Mouse (Mus musculus) limb, embryonic 14.5 days (tissue): ENCODE measurements around the gene Fcrla. TPM values are rescaled to one million over a fixed set of nuclear protein-coding genes. Genes with fewer than 3 reads are reported as not detected.

ENCODE experiments used
- ATAC-seq: fragments of 200-750 bp; cut with Nextera tagmentation; 2 replicates; pipeline ENCODE4 v1.8.0; 2017; ENCODE audit warnings: low read depth, moderate number of reproducible peaks, moderate TSS enrichment; ENCODE audit not compliant: low FRiP score
- DNase-seq: peaks from one replicate; pipeline ENCODE4 v3.0.0-alpha.2; 2015; ENCODE audit warnings: low spot score
- H3K27ac ChIP-seq: fragments of 300-500 bp; sonication (generic); replicated peaks from 2 replicates; pipeline ENCODE4 v1.5.1; 2014; ENCODE audit warnings: low read depth, mild to moderate bottlenecking, low read length, moderate library complexity, mixed read lengths
- H3K27me3 ChIP-seq: fragments of 300-500 bp; sonication (generic); 2 replicates; pipeline ENCODE4 v1.6.1; 2014; ENCODE audit warnings: low read length, mixed read lengths; ENCODE audit not compliant: control insufficient read depth, insufficient read depth
- H3K36me3 ChIP-seq: fragments of 300-500 bp; sonication (generic); 2 replicates; pipeline ENCODE4 v1.6.1; 2014; ENCODE audit warnings: mild to moderate bottlenecking, low read length, moderate library complexity, mixed read lengths; ENCODE audit not compliant: control insufficient read depth, insufficient read depth
- H3K4me1 ChIP-seq: fragments of 300-500 bp; sonication (generic); 2 replicates; pipeline ENCODE4 v1.6.1; 2014; ENCODE audit warnings: antibody characterized with exemption, low read length, mixed read lengths; ENCODE audit not compliant: control insufficient read depth, insufficient read depth
- H3K4me2 ChIP-seq: fragments of 300-500 bp; sonication (generic); replicated peaks from 2 replicates; pipeline ENCODE4 v1.6.1; 2014; ENCODE audit warnings: low read depth, mild to moderate bottlenecking, low read length, moderate library complexity; ENCODE audit not compliant: severe bottlenecking
- H3K4me3 ChIP-seq: fragments of 300-500 bp; sonication (generic); replicated peaks from 2 replicates; pipeline ENCODE4 v1.5.1; 2014; ENCODE audit warnings: low read length
- H3K9ac ChIP-seq: fragments of 300-500 bp; sonication (generic); 2 replicates; pipeline ENCODE4 v1.6.1; 2014; ENCODE audit warnings: mild to moderate bottlenecking, low read depth, low read length, moderate library complexity; ENCODE audit not compliant: severe bottlenecking
- H3K9me3 ChIP-seq: fragments of 300-500 bp; sonication (generic); 2 replicates; pipeline ENCODE4 v1.6.1; 2016; ENCODE audit warnings: low read length; ENCODE audit not compliant: control insufficient read depth
- POLR2A ChIP-seq: fragments of 200-500 bp; IDR thresholded peaks from 2 replicates; pipeline ENCODE4 v1.8.0; 2012; ENCODE audit warnings: inconsistent platforms, mild to moderate bottlenecking, moderate library complexity, borderline replicate concordance; ENCODE audit not compliant: insufficient read depth, insufficient read length; ENCODE audit errors: extremely low read depth
- WGBS: fragments of 180-500 bp; shearing (Covaris S2); extraction: QIAGEN DNeasy Blood & Tissue Kit; methylation state at CpG from one replicate; pipeline ENCODE4 v1.1.7; 2014; 5-methylcytosine and 5-hydroxymethylcytosine counted together
- polyA plus RNA-seq, 2 experiments: library from polyadenylated mRNA; depleted of rRNA in 1 of 2; stranded (reverse) in 1 of 2; unstranded in 1 of 2; fragments of >200 nt; fragmentation: Nextera tagmentation in 1 of 2; extraction: Ambion mirVana in 1 of 2; gene quantifications; 2 replicates each; pipeline versions ENCODE4 v1.2.1 to v1.2.3; 2012 to 2014

Fcrla gene
- polyA plus RNA-seq, 2 experiments, result 0.13 TPM; not detected in 1

- H3K9me3 ChIP-seq, result no peaks in the 10 kb centered on the region
- peaks cover 25% of the 10 kb centered on the region for H3K27me3 ChIP-seq
- H3K4me2 ChIP-seq, result no peak overlapping the region
- WGBS, result 71% methylated on average over 5 of the region's 5 CpGs
- no peak overlapping the region for H3K9ac ChIP-seq
- TF ChIP-seq POLR2A, result no peak
- peaks cover 5% of the 10 kb centered on the region; the same call in 1 of the 2 replicates for H3K4me1 ChIP-seq
- H3K4me3 ChIP-seq, result no peak overlapping the region
- H3K36me3 ChIP-seq, result no peaks in the 10 kb centered on the region
- DNase-seq, result no peak
- no peak overlapping the region for H3K27ac ChIP-seq
- no peak for ATAC-seq
These were observed 23.9 kb downstream of the Fcrla start for GRCm38 (mm10) chr1:170903485-170903884.

GRCm38 (mm10) chr1:170901536-170902238, 25.7 kb downstream of the Fcrla start:
- TF ChIP-seq POLR2A, result no peak

GRCm38 (mm10) chr1:170900799-170901467, 26.4 kb downstream of the Fcrla start:
- Histone ChIP-seq H3K9me3 (no peaks in the 10 kb centered on the region), H3K27ac (no peak overlapping the region), H3K36me3 (no peaks in the 10 kb centered on the region), H3K4me3 (no peak overlapping the region), H3K4me1 (no peaks in the 10 kb centered on the region), H3K4me2 (no peak overlapping the region), H3K27me3 (0 out of 2 replicates have a peak, but pooled peaks cover under 1% of the 10 kb centered on the region), H3K9ac (no peak overlapping the region)
- no peak for TF ChIP-seq POLR2A
- ATAC-seq, result no peak
- WGBS, result 34% methylated on average over 10 of the region's 10 CpGs
- DNase-seq, result peak; percentile 91

More at GRCm38 (mm10) chr1:170901536-170902238, 25.7 kb downstream of the Fcrla start:
- Histone ChIP-seq H3K4me2 (no peak overlapping the region), H3K4me1 (no peaks in the 10 kb centered on the region), H3K9ac (no peak overlapping the region), H3K4me3 (no peak overlapping the region), H3K27ac (no peak overlapping the region), H3K36me3 (no peaks in the 10 kb centered on the region), H3K9me3 (no peaks in the 10 kb centered on the region), H3K27me3 (peaks cover 8% of the 10 kb centered on the region; the same call in 1 of the 2 replicates)
- WGBS, result 34% methylated on average over 10 of the region's 10 CpGs
- ATAC-seq, result no peak; the same call in 1 of the 2 replicates
- peak; percentile 89 for DNase-seq

GRCm38 (mm10) chr1:170898413-170899075, 28.8 kb downstream of the Fcrla start:
- Histone ChIP-seq H3K9ac (no peak overlapping the region), H3K9me3 (no peaks in the 10 kb centered on the region), H3K4me3 (no peak overlapping the region), H3K4me1 (no peaks in the 10 kb centered on the region), H3K36me3 (no peaks in the 10 kb centered on the region), H3K27ac (no peak overlapping the region), H3K27me3 (no peaks in the 10 kb centered on the region), H3K4me2 (no peak overlapping the region)
- ATAC-seq (no peak), DNase-seq (no peak)
- 72% methylated on average over 16 of the region's 16 CpGs for WGBS
- no peak for TF ChIP-seq POLR2A

GRCm38 (mm10) chr1:170896651-170897281, 30.6 kb downstream of the Fcrla start:
- H3K9me3 ChIP-seq, result no peaks in the 10 kb centered on the region
- TF ChIP-seq POLR2A, result no peak
- no peak for ATAC-seq
- DNase-seq, result no peak
- no peak overlapping the region for H3K9ac ChIP-seq
- no peak overlapping the region for H3K27ac ChIP-seq
- H3K4me3 ChIP-seq, result no peak overlapping the region
- no peaks in the 10 kb centered on the region for H3K36me3 ChIP-seq
- no peaks in the 10 kb centered on the region for H3K27me3 ChIP-seq
- no peaks in the 10 kb centered on the region for H3K4me1 ChIP-seq
- 84% methylated on average over 5 of the region's 5 CpGs for WGBS
- H3K4me2 ChIP-seq, result no peak overlapping the region
